Mouse (Mus musculus) frontal cortex, adult (tissue): ENCODE results near the gene Acss3.

Source experiments
- ATAC-seq: cut with Nextera tagmentation; 2 replicates; pipeline ENCODE4 v1.9.2; 2017; ENCODE audit warnings: mild to moderate bottlenecking, moderate library complexity, mixed read lengths; ENCODE audit not compliant: low TSS enrichment

The Acss3 gene

DNA sequence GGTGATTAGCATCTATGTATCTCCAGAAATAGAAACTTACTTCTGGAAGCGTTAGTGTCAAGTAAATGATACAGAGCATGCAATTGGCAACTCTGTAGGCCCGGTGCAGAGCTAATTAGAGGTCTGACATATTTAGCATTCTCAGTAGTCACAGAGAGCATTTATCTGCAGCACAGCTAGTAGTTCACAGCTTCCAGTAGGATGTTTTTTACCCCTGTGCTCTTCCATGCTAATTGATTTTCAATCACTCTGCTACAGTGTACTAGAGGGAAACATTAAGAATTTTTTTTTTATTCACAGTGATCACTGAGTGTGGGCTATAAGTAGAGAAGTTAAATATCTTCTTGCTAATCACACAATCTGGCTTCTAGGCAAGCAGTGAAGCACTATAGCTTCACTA lies 112.3 kb downstream of the Acss3 start:
- ATAC-seq: no peak

DNA sequence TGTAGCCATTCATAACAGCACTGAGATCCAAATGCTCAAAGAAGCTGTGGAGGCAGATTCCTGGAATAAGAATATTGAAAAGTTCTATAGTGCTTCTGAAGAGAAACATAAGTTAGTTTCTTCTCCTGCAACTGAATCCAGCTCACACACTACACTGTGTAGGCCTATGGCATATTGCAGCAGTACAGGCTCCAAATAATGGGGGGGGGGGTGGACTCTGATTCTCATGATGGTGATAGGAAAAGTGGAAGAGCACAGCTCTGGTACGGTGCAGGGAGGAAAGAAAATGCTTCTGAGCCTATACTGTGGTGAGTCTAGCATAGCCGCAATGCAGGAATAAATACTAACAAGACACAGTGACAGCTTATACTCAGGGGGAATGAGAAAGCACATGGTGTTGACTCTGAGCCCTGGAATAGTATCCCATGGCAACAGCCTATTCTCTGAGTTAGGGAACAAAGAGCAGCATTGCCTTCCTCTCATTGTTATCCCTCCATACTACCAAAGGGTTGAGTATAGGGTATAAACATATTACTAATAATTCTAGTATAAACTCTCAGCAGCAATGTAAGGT lies 125.3 kb downstream of the Acss3 start:
- no peak for ATAC-seq

DNA sequence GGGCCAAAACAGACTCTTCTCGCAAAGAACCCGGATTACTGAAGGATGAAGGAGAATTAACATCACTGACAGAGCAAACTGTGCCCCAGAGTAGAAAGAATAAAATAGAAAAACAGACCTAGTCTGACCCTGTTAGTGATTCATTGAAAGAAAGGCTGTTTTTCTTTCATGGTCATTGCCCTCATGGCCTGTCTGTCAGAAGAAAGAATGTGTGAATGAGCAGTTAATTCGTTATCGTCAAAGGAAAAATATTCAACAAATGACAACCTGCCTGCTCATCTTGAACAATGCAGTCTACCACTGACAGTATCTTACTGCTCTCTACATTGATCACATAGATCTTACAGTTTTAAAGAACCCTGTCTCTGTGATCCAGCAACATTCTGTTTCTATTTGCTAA lies 134.0 kb downstream of the Acss3 start:
- no peak for ATAC-seq

DNA sequence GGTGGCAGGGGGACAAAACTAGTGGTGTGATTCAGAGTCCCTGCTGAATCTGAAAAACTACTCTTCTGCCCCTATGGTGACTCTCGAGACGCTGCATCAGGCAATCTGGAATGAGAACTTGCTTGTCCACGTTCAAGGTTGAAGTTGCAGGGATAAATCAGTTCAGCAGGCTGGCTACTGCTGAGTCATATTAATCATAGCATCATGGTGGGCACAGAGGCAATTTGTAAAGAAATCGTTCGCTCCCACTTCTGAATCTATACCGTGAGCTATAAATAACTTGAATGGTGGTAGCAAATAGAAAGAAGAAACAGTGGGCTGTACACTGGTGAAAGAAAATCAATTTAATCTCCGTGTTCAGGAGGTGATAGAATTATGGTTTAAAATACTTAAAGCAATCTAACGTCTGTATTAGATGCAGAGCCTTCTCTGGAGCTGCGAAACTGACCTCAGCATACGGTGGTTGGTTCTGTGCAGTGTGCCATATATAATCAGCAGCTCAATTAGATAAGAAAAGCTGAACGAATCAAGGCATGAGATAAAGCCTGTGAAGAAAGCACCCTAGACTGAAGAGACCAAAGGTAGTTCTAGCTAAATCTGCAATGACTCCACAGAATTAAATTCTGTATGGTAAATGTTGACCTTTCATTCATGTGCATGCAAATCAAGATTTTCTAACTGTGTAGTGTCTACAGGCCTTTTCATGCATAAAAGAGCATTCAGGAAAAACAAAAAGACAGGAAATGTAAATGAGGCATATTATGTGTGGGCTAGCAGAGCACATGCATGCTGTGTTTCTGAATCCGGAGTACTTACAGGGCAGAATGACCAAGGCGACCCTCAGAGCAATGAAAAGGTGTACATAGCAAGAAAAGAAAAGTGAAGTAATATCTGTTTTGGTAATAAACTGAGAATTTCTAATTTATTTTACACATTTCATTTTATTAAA lies 148.0 kb downstream of the Acss3 start:
- no peak for ATAC-seq

DNA sequence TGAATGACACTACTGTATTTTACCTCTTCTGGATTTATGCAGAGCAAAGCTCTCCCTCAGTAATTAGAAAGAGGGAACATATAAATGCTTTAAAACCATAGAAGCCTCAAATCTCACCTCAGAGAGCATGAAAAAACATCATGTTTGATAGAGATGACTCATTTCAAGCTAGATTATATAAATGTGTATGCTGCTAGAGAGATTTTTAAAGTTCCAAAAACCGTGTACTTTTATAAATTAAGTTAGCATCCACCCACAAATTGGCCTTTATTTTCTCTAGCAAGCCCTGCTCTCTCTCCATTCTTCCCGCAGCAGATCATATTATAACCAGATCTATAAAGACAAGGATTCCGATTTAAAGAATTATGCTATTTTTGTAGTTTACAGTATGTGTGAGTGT lies 164.4 kb downstream of the Acss3 start:
- peak; percentile 92 for ATAC-seq

DNA sequence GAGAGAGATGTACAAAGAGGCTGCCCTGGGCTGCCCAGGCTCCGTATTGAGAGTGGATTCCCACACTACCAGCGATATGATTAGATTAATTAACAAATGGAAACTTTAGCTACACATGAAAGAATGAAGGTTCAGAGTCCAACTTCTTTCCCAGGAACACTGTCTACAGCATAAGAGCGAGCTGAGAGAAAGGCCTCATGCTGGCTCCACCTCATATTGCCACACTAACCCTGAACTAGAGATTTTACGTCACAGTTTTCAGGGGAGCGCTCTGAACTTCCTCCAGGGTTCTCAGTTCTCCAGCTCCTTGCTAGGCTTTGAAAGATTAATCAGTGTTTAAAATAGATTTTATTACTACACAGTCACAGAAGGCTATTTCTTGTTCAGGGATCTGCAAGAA lies 182.1 kb downstream of the Acss3 start:
- no peak for ATAC-seq

DNA sequence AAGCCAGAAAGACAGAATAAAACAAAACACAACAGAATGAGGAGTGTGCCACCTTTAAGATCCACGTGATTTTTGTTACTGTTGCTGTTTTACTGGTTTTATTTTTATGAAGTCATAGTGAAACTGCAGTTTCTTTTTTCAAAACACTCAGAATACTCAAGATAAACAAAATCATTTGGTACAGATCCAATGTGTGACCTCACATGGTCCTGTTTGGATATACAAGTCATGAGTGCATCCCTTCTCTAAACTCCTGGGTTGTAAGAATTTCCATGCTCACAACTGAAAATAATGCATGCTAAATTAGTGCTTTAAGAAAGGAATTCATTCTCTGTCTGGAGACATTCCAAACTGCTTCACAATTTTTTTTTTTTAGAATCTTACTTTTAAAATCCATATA lies 184.0 kb downstream of the Acss3 start:
- no peak for ATAC-seq

DNA sequence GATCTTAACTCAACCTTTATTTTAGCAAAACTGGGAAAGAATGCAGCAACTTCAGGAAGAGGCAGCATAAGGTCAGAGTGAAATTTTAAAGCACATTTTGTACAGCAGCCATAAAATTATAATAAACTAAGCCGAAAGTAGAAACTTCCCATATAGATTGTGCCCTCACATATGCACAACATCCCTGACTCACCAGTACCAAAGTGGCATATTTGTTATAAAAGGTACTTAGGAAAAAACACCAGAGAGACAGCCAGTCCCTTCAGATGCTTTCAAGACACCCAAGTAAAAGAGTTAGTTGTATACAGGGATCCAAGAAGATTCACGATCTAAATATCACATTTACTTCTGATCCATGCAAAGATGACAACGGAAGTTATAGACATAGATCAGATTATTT lies 184.6 kb downstream of the Acss3 start:
- peak; percentile 93 for ATAC-seq

DNA sequence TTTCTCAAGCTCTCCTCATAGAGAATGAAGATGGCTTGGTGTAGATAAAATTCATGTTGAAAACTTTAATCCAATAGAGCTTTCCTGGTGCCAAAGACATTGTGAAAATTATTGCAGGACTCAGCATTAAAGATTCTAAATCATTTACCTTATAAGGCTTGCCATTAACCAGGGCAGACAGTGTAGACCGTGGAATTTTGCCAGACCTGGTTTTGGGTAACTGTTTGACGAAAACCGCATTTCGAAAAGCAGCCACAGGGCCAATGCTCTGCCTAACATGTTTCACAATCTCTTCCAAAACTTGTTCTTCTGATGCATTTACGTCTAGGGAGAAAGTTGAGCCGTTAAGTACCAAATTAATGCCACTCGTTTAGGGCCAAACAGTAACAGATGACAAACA lies 186.5 kb downstream of the Acss3 start:
- no peak for ATAC-seq

DNA sequence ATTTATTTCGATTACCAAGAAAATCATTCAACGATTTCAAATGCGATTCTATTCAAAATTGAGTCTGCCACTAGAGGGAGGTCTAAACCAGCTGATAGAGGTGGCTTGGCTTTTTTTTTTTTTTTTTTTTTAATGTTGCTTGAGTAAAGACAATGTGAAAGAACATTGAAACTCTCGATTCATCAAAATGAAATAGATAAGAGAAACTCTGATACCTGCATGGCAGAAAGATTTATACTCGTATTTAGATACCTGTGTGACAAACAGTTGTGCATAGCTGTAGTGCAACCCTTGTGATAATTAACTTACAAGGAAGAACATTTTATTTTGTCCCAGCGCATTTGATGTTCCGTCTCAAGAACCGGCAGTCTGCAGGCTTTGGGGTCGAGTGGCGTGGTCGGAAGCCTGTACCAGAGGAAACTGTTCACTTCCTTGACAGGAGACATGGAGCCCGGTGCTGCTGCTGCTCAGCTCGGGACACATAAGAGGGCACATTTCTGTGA lies 190.8 kb downstream of the Acss3 start:
- ATAC-seq: peak; percentile 38; the same call in 1 of the 2 replicates

DNA sequence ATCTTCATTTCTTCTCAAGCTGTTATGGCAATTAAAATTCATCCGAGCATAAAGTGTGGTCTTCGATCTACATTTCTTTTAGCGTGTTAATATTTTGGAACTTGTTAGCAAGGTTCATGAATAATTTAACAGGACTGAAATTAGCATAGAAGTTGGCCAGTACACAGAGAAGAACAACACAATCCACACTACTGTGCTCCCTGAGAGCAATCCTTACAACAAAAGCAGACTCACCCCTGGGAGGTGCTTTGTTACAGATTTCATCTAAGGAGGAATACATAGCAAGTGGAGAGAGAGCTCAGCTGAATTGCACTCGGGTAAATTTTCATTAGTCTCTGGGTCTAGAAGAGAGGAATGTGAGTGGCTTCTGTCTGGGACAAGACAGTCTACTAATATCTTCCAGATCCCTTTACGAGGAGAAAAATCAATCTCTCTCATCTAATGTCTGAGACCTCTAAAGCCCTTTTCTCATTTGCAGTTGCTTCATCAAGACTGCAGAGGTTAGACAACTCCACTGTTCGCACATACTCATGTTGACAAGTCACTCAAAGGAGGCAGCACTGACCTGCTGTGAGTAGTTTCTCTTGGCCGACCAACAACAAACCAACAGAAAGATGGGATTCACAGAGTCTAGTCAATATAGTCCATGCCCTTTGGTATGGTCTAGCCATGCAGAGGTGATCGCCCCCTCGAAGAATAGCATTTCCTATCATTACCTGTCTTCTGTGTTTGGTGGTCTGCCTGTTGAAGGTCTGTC lies 194.7 kb downstream of the Acss3 start:
- ATAC-seq: peak; percentile 62

DNA sequence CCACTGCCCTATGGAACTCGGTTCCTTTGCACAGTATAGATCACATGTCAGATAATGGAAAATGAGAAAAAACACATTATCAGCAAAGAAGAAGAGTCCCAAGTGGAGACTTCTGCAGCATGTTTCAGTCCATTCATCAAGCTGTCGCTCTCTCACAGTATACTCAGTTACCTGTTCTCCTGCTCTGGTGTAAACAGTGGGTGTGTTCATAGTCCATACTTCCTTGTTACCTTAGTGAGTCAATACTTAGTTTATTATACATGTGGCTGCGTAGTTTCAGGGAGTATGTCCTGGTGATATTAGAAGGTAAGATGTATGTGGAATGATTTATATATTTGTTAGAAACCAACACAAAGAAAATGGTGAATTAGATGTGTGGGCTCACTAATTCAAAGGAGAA lies 198.7 kb downstream of the Acss3 start:
- no peak for ATAC-seq

DNA sequence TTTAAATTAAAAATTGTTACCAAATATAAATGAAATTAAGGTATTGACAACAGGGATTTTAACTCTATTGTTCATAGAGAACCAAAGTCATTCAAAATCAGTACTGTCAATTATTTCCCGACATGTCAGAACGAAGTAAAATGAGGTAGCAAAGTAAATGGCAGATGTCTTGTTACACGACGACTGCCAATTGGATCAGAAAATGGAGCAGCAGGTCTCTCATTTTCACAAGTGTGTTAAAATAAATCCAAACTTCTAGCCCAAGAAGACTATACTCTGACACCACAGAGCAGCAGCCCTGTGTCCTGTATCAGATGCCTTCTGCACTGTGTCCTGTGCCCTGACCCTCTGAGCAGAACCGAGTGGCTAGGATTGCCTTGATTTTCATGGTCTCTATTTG lies 199.1 kb downstream of the Acss3 start:
- no peak for ATAC-seq

DNA sequence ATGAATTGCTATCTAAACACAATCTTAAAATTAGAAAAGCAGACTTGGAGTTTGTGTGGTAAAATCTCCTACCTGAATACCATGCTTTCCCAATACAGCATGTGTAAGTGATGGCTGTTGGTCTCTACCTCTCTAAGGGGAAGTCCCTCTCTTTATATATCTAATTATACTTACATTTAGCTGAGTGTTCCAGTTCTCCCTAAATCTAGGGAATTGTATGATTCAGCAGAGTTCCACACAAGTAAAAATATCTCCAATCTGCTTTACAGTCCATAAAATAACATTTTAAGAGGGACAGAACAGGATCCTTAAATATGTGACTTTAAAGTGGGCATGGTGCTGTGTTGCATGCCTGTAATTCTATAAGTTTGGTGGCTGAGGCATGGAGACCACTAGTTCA lies 208.6 kb downstream of the Acss3 start:
- ATAC-seq: peak; percentile 92

DNA sequence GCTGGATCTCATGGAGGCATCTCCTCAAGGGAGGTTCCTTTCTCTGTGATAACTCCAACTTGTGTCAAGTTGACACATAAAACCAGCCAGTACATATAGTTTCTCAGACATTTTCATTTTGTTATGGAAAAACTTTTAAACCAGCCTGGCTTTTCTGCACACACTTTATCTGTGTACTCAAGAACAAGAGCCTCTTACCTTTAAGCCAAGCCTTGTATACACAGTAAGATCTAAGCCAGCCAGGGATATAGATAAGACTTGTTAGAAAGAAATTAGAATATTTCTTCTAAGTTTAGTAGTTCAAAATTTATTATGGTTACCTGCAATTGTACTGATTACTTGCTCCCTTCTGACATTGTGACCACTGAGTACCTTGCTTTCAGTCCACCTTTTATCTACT lies 209.2 kb downstream of the Acss3 start:
- ATAC-seq: no peak

DNA sequence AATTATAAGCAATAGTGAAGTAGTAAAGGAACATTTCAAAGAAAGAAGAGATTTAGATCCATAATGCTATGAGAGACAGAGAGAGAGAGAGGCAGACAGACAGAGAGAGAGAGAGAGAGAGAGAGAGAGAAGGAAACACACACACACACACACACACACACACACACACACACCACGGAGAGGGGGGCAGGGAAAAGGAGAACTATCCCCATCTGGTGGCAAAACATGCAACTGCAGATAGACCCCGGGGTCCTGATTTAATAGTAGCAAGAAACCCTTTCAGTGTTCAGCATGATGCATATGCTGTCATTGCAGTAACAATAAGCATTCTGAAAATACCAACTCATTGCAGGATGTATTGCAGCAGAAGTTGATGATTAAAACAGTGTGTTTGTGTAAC lies 210.4 kb downstream of the Acss3 start:
- ATAC-seq: peak; percentile 29; the same call in 1 of the 2 replicates

DNA sequence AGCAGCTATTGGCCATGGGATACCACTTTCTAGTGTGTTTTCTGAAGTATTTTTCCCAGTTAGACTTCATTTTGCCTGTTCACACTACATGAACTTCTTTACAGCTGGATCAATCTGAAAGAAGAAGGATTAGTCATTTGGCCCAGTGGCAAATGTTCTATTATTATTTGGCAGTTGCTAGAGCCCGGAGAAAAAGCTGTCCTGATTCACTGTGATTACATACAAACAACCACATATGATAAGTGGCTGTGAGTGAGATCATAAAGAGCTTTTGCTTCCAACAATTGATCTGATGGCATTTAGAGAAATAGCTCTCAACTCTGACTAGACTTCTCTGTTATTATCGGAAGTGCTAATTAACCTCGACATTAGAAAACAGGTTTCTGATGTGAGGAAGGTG lies 213.4 kb downstream of the Acss3 start:
- no peak for ATAC-seq

DNA sequence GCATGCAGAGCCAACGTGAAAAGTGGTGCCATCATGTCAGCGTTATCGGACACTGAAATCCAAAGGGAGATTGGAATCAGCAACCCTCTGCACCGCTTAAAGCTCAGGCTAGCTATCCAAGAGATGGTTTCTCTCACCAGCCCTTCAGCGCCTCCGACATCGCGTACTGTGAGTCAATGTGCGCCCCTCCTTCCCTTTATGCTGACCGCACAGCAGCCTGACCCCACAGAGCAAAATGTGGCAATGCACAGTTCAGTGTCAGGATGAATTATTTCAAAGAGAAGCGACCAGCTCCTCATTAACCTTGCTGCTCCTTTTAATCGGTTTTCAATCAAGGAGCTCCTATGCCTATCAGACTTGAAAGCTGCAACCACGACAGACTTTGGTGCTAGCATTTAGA lies 227.1 kb downstream of the Acss3 start:
- no peak for ATAC-seq
